Mouse (Mus musculus): ENCODE measurements around the gene Fam117a.

The Fam117a gene

DNA sequence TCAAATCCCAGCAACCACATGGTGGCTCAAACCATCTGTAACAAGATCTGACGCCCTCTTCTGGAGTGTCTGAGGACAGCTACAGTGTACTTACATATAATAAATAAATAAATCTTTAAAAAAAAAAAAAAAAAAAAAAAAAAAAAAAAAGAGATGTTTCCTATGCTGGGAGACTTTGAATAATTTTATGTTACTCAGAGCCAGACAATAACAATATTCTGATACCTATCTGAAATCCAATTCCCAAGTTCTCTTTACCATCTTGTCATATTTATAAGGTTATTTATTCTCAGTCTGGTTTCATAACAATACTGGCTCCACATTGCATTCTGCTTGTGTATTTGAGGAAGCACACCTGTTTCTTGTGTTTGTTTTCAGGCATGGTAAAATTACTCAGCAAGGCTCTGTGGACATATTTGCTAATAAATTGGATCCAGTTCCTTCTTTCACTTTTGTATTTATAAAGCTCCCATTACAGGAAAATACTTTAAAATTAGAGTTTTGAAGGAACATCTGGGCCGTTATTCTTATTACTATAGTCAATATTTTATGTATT is 84.1 kb downstream of the Fam117a start:
- DNase-seq (ENCODE audit: low read depth, low spot score): no peak

DNA sequence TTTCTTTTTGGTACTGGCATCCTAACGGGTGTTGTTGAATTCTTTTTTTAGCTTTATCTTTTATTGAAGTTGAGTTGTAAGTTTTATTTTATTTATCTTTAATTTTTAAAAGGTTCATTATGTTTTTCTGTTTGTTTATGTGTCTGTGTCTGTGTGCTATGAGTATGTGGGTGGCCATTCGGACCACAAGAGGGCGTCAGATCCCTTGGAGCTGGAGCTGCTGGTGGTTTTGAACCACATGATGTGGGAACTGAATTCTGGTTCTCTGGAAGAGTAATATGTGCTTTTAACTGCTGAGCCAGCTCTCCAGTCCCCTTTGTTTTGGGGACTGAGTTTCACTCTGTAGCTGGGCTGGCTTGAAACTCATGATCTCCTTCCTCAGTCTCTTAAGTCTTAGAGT is 86.7 kb downstream of the Fam117a start:
- no peak for DNase-seq (ENCODE audit: low read depth, low spot score)

DNA sequence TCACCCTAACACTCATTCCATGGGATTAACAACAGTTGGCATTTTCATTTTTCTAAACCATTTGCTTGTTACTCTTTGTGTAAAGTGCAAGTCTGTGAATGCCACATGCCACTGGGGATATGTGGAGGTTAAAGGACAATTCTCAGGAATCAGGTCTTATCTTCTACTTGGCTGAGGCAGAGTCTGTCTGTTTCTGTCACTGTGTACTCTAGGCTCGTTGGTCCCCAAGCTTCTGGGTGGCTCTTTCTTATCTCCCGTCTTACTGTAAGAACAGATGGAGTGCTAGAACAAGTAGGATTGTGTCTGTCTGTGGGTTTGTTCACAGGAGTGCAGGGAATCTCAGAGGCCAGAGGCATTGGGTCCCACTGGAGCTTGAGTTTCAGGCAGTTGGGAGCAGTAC is 94.5 kb downstream of the Fam117a start:
- DNase-seq (ENCODE audit: low read depth, low spot score): peak; percentile 21
